Mouse (Mus musculus): ENCODE measurements around the gene Muc4. TPM values are rescaled to one million over a fixed set of nuclear protein-coding genes. Genes with fewer than 3 reads are reported as not detected.

Gene Muc4
- not detected in 2 replicates for polyA plus RNA-seq (2015; fragmentation: Nextera tagmentation; extraction: Ambion mirVana)

GRCm38 (mm10) chr16:32735586-32735985 lies at the start of gene Muc4:
Muc4 (plus strand) TSS chr16:32735886.

GRCm38 (mm10) chr16:32797426-32797689 lies 61.7 kb downstream of the Muc4 start, which contains the start of gene Muc20:
Muc20 (minus strand) TSS chr16:32797435.

GRCm38 (mm10) chr16:32810321-32810720 lies 74.6 kb downstream of the Muc4 start, which contains the start of gene Smbd1:
Smbd1 (minus strand) TSS chr16:32810477.

Other genes starting within 250 kb of the Muc4 start
- gene Slc51a, start 248.0 kb upstream of the Muc4 start, polyA plus RNA-seq (2015; fragmentation: Nextera tagmentation; extraction: Ambion mirVana): 0.35 and 0.55 TPM in 2 replicates
- not detected in 2 replicates for gene Zdhhc19, start 239.6 kb upstream of the Muc4 start, polyA plus RNA-seq (2015; fragmentation: Nextera tagmentation; extraction: Ambion mirVana)
- gene Tfrc, start 127.0 kb upstream of the Muc4 start, polyA plus RNA-seq (2015; fragmentation: Nextera tagmentation; extraction: Ambion mirVana): 5.3 and 12.0 TPM in 2 replicates
- 18.7 and 22.3 TPM in 2 replicates for gene Tnk2, start 92.0 kb upstream of the Muc4 start, polyA plus RNA-seq (2015; fragmentation: Nextera tagmentation; extraction: Ambion mirVana)
- not detected in 2 replicates for gene Muc20, start 61.5 kb downstream of the Muc4 start, polyA plus RNA-seq (2015; fragmentation: Nextera tagmentation; extraction: Ambion mirVana)
- gene Smbd1, start 74.6 kb downstream of the Muc4 start, polyA plus RNA-seq (2015; fragmentation: Nextera tagmentation; extraction: Ambion mirVana): not detected in 2 replicates
- gene Fyttd1, start 141.6 kb downstream of the Muc4 start, polyA plus RNA-seq (2015; fragmentation: Nextera tagmentation; extraction: Ambion mirVana): 81.1 and 114 TPM in 2 replicates
- 11.3 and 11.4 TPM in 2 replicates for gene Rubcn, start 141.9 kb downstream of the Muc4 start, polyA plus RNA-seq (2015; fragmentation: Nextera tagmentation; extraction: Ambion mirVana)
- gene Lrch3, start 178.2 kb downstream of the Muc4 start, polyA plus RNA-seq (2015; fragmentation: Nextera tagmentation; extraction: Ambion mirVana): 11.5 and 12.0 TPM in 2 replicates